Comparison of ENCODE assay signal across 8 mouse cellular contexts in genomic region chr3:135437758-135438495, GRCm38 (mm10). TPM values are rescaled to one million over a fixed set of nuclear protein-coding genes. Genes with fewer than 3 reads are reported as not detected.
DNase-seq lines count a peak whose midpoint lies in the region; ATAC-seq and TF ChIP-seq lines count a peak whose summit lies in the region.

TSS of gene Ube2d3 (plus strand) at chr3:135438149.

- no peaks in the 10 kb centered on the region for H3K27me3 ChIP-seq in forebrain, embryonic 10.5 days (ENCODE audit: poor library complexity, severe bottlenecking)
- no peaks in the 10 kb centered on the region for H3K27me3 ChIP-seq in heart, embryonic 15.5 days
- no peaks in the 10 kb centered on the region for H3K27me3 ChIP-seq in liver, embryonic 14.5 days (ENCODE audit: control insufficient read depth, insufficient read depth, low read length)
- no peaks in the 10 kb centered on the region for H3K27me3 ChIP-seq in neural tube, embryonic 11.5 days (ENCODE audit: control insufficient read depth, insufficient read depth, low read length)
- no peaks in the 10 kb centered on the region for H3K27me3 ChIP-seq in stomach, postnatal 0 days (ENCODE audit: control insufficient read depth, insufficient read depth, low read length)

- H3K27ac ChIP-seq in forebrain, embryonic 10.5 days: peak within 1 kb of the TSS; percentile 100
- peak within 1 kb of the TSS; percentile 100 for H3K27ac ChIP-seq in heart, embryonic 15.5 days
- H3K27ac ChIP-seq in liver, embryonic 14.5 days: peak within 1 kb of the TSS; percentile 95
- peak within 1 kb of the TSS; percentile 100 for H3K27ac ChIP-seq in neural tube, embryonic 11.5 days (ENCODE audit: low read depth, low read length)
- H3K27ac ChIP-seq in stomach, postnatal 0 days (replicated peaks): peak within 1 kb of the TSS; percentile 100

- H3K36me3 ChIP-seq in forebrain, embryonic 10.5 days (replicated peaks): peaks cover 38% of the 10 kb centered on the region
- H3K36me3 ChIP-seq in heart, embryonic 15.5 days: peaks cover under 1% of the 10 kb centered on the region; the same call in 1 of the 2 replicates
- H3K36me3 ChIP-seq in liver, embryonic 14.5 days (replicated peaks; ENCODE audit: control insufficient read depth, insufficient read depth, low read depth): peaks cover 9% of the 10 kb centered on the region
- H3K36me3 ChIP-seq in neural tube, embryonic 11.5 days (ENCODE audit: control insufficient read depth, insufficient read depth, low read length): no peaks in the 10 kb centered on the region
- H3K36me3 ChIP-seq in stomach, postnatal 0 days (ENCODE audit: control insufficient read depth, insufficient read depth, low read length): no peaks in the 10 kb centered on the region

- peak; percentile 92 for ATAC-seq in heart, embryonic 15.5 days (replicated peaks; ENCODE audit: insufficient number of reproducible peaks, insufficient read depth, low FRiP score, low read depth)
- peak; percentile 81 for ATAC-seq in liver, embryonic 14.5 days (ENCODE audit: insufficient read depth)
- ATAC-seq in neural tube, embryonic 11.5 days (ENCODE audit: insufficient read depth, low FRiP score, low TSS enrichment): peak; percentile 93
- peak; percentile 94 for ATAC-seq in stomach, postnatal 0 days (ENCODE audit: low FRiP score, low TSS enrichment)

- H3K4me1 ChIP-seq in forebrain, embryonic 10.5 days: peaks cover 34% of the 10 kb centered on the region
- peaks cover 13% of the 10 kb centered on the region for H3K4me1 ChIP-seq in heart, embryonic 15.5 days (replicated peaks)
- H3K4me1 ChIP-seq in liver, embryonic 14.5 days (replicated peaks; ENCODE audit: control insufficient read depth in 2 of 2, insufficient read depth in 2 of 2, low read length in 1 of 2): peaks cover 5 to 9% of the 10 kb centered on the region in 2 experiments
- H3K4me1 ChIP-seq in neural tube, embryonic 11.5 days (ENCODE audit: control insufficient read depth, insufficient read depth, low read length): peaks cover 10% of the 10 kb centered on the region; the same call in 1 of the 2 replicates
- no peaks in the 10 kb centered on the region for H3K4me1 ChIP-seq in stomach, postnatal 0 days (replicated peaks; ENCODE audit: control insufficient read depth, insufficient read depth)

- H3K9ac ChIP-seq in heart, embryonic 15.5 days: peak within 1 kb of the TSS; percentile 98
- peak within 1 kb of the TSS; percentile 93 for H3K9ac ChIP-seq in liver, embryonic 14.5 days (replicated peaks)
- H3K9ac ChIP-seq in neural tube, embryonic 11.5 days (ENCODE audit: low read length): peak within 1 kb of the TSS; percentile 97
- H3K9ac ChIP-seq in stomach, postnatal 0 days (ENCODE audit: low read length): peak within 1 kb of the TSS; percentile 97

- peak; percentile 91 for TF ChIP-seq EP300 in liver, embryonic 14.5 days (IDR thresholded peaks at IDR 0.05; ENCODE audit: low read depth)
- peak; percentile 100 for TF ChIP-seq EP300 in stomach, postnatal 0 days (optimal IDR thresholded peaks at IDR 0.05)

- WGBS in forebrain, embryonic 10.5 days: under 1% methylated on average over 56 of the region's 56 CpGs
- WGBS in heart, embryonic 15.5 days: under 1% methylated on average over 56 of the region's 56 CpGs
- WGBS in liver, embryonic 14.5 days (ENCODE audit: insufficient replicate concordance): under 1% methylated on average over 56 of the region's 56 CpGs
- WGBS in neural tube, embryonic 11.5 days: under 1% methylated on average over 55 of the region's 56 CpGs
- WGBS in stomach, postnatal 0 days: under 1% methylated on average over 52 of the region's 56 CpGs

- peak; percentile 99 to 100 for DNase-seq in CD8-positive naive resting alpha-beta T cell, adult 2 months (ENCODE audit: low read depth in 2 of 2, low spot score in 2 of 2)
- DNase-seq in c-Kit-positive CD71-negative TER-119-negative erythroid progenitor cells, embryonic 14.5 days (ENCODE audit: low read depth): peak; percentile 97
- peak; percentile 99 for DNase-seq in forebrain, embryonic 10.5 days (ENCODE audit: extremely low spot score, low spot score)
- DNase-seq in kidney, postnatal 25 days: peak; percentile 99 to 100
- DNase-seq in liver, embryonic 14.5 days (ENCODE audit: low read depth in 3 of 3, low spot score in 3 of 3): peak; percentile 94 to 97 (median 96)
- peak; percentile 99 for DNase-seq in neural tube, embryonic 11.5 days (ENCODE audit: low spot score)
- peak; percentile 100 for DNase-seq in stomach, postnatal 0 days (ENCODE audit: low spot score)

- TF ChIP-seq CTCF in liver, embryonic 14.5 days (IDR thresholded peaks at IDR 0.05; ENCODE audit: low read depth): no peak
- TF ChIP-seq CTCF in stomach, postnatal 0 days (IDR thresholded peaks at IDR 0.05; ENCODE audit: low read depth): no peak

- H3K4me2 ChIP-seq in heart, embryonic 15.5 days: peak within 1 kb of the TSS; percentile 65
- peak within 1 kb of the TSS; percentile 91 for H3K4me2 ChIP-seq in liver, embryonic 14.5 days (ENCODE audit: low read depth)
- H3K4me2 ChIP-seq in neural tube, embryonic 11.5 days (ENCODE audit: low read depth): peak within 1 kb of the TSS; percentile 92
- peak within 1 kb of the TSS; percentile 61 for H3K4me2 ChIP-seq in stomach, postnatal 0 days (replicated peaks; ENCODE audit: low read depth)

- no peaks in the 10 kb centered on the region for H3K9me3 ChIP-seq in forebrain, embryonic 10.5 days
- H3K9me3 ChIP-seq in heart, embryonic 15.5 days (replicated peaks): no peaks in the 10 kb centered on the region
- no peaks in the 10 kb centered on the region for H3K9me3 ChIP-seq in liver, embryonic 14.5 days (ENCODE audit: control insufficient read depth, low read length)
- no peaks in the 10 kb centered on the region for H3K9me3 ChIP-seq in neural tube, embryonic 11.5 days (ENCODE audit: control insufficient read depth, low read length)
- H3K9me3 ChIP-seq in stomach, postnatal 0 days (ENCODE audit: control insufficient read depth, low read length): no peaks in the 10 kb centered on the region

- H3K4me3 ChIP-seq in forebrain, embryonic 10.5 days: peak within 1 kb of the TSS; percentile 85
- peak within 1 kb of the TSS; percentile 95 for H3K4me3 ChIP-seq in heart, embryonic 15.5 days
- peak within 1 kb of the TSS; percentile 90 to 91 for H3K4me3 ChIP-seq in liver, embryonic 14.5 days (ENCODE audit: insufficient read depth in 1 of 2, low read depth in 2 of 2, low read length in 2 of 2)
- peak within 1 kb of the TSS; percentile 66 for H3K4me3 ChIP-seq in neural tube, embryonic 11.5 days (ENCODE audit: low read depth, low read length)
- H3K4me3 ChIP-seq in stomach, postnatal 0 days (ENCODE audit: low read depth, low read length): peak within 1 kb of the TSS; percentile 85

RNA-seq across cellular contexts. Expression of gene Ube2d3, which starts in this region (rescaled TPM):
- polyA plus RNA-seq in forebrain, embryonic 10.5 days (2016; fragmentation: Nextera tagmentation; extraction: Ambion mirVana): 565 and 588 TPM in 2 replicates
- polyA plus RNA-seq in heart, embryonic 15.5 days (2015; fragmentation: Nextera tagmentation; extraction: Ambion mirVana): 396 and 398 TPM in 2 replicates
- polyA plus RNA-seq in liver, embryonic 14.5 days (2012; rRNA removed): 104 and 112 TPM in 2 replicates
- 246 and 266 TPM in 2 replicates for polyA plus RNA-seq in liver, embryonic 14.5 days (2014; fragmentation: Nextera tagmentation; extraction: Ambion mirVana)
- 642 and 652 TPM in 2 replicates for polyA plus RNA-seq in neural tube, embryonic 11.5 days (2014; fragmentation: Nextera tagmentation; extraction: Ambion mirVana)
- polyA plus RNA-seq in stomach, postnatal 0 days (2015; fragmentation: Nextera tagmentation; extraction: Ambion mirVana): 420 and 430 TPM in 2 replicates

Comparison
In these comparisons a context has a peak if more than half of its experiments do, and no peak if none do; other contexts are left out.
1. Peak in every context shown above with its lines: DNase-seq, ATAC-seq, H3K4me3 ChIP-seq and H3K27ac ChIP-seq.